Mouse (Mus musculus): ENCODE data around the gene Gm6020.
A peak's percentile ranks its signal among the peaks of the same experiment; 100 is the strongest.
"Not testable (repeated sequence)": the region's sequence is repeated elsewhere in the genome, so short reads cannot be mapped to it uniquely, and the experiment has no call there.

Gene Gm6020

DNA sequence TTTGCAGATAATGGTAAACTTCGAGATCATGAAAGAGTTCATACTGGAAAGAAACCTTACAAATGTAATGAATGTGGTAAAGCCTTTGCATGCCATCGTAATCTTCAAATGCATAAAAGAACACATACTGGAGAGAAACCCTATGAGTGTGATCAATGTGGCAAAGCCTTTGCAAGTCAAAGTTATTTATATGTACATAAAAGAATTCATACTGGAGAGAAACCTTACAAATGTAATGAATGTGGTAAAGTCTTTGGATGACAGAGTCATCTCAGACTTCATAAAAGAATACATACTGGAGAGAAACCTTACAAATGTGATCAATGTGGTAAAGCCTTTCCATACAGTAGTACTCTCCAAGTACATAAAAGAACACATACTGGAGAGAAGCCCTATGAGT, at the start of gene Gm6020:
Gm6020 (plus strand) TSS at position 301 of the 400 bp plus-strand sequence.
- not testable (repeated sequence) for DNase-seq (ENCODE audit: low spot score)

DNA sequence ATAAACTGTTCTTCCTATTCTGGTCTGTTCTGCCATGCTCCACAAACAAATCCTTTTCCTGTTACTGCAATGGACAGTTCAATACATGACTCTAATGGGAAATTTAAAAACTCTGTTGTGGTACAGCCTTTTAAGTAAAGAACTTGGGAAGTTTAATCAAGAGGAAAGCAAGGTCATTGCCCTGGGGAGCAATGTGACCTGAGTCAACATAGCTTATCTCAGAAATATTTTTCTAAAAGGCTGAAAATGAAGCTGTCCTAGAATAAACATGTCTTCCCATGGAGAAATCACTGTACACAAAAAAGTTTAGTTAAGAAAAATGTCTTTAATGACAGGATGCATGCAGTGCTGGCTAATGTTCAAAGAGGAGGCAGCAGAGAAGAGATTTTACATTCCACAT, 45.0 kb upstream of the Gm6020 start:
- DNase-seq (ENCODE audit: low spot score): no peak

DNA sequence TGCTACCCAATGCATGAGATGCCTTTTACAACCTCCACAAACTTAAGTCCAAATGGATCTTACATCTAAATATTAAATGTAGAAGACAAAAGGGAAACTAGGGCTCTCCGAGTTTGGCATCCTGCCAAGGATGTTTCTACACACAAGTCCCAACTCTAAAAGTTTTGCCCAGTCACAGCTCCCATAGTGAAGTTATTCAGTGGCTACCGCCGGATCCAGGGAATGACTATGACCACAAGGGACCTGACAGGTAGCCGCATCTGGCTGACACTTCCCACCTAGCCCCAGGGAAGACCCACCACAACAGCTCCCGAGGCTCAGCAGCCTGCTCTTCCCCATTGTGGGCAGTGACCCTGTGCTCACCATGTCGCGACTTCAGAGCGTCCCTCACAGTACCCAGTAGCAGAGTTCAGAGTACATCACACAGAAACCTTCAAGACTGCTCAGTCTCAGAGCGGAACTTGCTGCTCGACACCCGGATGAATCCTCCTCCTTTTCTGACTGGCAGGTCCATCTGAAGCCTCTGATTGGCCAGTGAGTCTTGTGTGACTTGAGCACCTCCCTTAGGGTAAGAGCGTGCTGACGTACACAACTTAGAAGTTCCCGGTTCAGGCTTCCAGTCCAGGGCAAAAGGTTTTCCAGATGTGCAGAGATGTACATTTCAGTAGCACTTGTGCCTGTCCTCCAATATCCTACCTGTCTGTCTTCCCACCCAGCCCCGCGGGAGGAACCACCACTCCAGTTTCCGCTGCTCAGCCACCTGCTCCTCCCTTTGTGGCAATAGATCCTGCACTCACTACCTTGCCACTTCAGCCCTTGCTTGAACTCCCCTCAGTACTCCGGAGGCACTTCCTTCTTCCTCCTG, 43.1 kb upstream of the Gm6020 start, which contains the start of gene Zfp950:
Zfp950 (minus strand) TSS at position 499 of the 865 bp plus-strand sequence.
- peak; percentile 90 for DNase-seq (ENCODE audit: low spot score)

- DNase-seq (ENCODE audit: low spot score): no peak
Observed at GRCm38 (mm10) chr19:61141299-61141698, 42.4 kb upstream of the Gm6020 start.

DNA sequence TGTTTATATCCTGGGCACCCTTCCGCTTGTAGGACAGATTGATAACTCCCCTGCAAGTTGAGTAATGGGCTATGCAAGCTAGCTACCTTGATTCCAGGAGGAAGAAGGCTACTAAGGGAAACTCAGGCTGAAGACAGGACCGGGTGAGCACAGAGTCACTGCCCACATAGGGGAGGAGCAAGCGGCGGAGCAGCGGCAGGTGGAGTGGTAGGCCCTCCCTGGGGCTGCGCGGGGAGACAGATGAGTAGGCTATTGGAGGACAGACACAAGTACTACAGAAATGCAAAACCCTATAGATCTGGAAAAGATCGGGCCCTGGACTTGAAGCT, 32.4 kb upstream of the Gm6020 start:
- DNase-seq (ENCODE audit: low spot score): no peak

GRCm38 (mm10) chr19:61151701-61152420, 31.8 kb upstream of the Gm6020 start:
- no peak for DNase-seq (ENCODE audit: low spot score)

DNA sequence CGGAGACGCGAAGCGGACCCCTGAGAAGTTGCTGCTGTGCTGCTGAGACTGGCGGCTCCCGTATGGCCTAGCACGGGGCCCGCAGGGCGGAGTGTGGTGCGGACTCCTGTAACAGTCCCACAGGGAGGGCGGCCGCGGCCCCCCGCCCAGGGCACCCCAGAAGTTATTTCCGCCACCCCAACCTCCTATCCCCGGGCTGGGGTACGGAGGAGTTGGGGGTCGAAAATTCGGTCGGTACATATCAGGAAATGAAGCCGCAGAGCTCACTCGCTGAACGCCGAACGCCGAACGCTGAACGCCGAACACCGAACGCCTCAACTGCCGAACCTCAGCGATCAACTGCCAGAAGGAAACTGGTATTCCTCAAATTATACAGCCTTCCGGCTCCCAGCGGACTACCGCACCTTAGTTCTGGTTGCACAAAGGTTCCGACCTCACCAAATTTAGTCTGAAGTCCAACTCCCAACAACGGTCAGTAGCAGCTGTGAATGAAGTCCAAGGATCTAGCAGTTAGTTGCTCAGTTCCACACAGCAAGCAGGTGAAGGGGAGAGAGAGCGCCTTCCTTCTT, 7.8 kb upstream of the Gm6020 start, which contains the start of gene Gm7102:
Gm7102 (minus strand) TSS at position 554 of the 569 bp plus-strand sequence.
- DNase-seq (ENCODE audit: low spot score): no peak

DNA sequence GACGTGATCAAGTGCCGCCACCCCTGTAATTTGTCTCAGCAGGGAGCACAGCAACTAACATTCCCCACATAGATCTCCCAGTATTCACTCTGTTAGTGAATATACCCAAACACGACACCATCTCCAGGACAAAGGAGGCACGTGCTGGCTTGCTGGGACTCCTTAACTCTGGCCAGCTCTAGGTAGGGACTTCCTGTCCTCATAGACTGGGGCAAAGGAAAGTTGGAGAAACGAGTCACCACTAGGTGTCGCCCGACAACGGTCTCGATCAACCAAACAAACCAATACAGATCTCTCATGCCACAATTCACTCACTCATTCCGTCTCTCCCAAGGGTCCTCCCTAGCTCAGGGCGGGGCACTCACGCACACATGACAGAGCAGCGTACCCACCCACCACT, 15.6 kb downstream of the Gm6020 start:
- DNase-seq (ENCODE audit: low spot score): peak; percentile 82

- no peak for DNase-seq (ENCODE audit: low spot score)
Observed at GRCm38 (mm10) chr19:61199836-61200235, 16.1 kb downstream of the Gm6020 start.

DNA sequence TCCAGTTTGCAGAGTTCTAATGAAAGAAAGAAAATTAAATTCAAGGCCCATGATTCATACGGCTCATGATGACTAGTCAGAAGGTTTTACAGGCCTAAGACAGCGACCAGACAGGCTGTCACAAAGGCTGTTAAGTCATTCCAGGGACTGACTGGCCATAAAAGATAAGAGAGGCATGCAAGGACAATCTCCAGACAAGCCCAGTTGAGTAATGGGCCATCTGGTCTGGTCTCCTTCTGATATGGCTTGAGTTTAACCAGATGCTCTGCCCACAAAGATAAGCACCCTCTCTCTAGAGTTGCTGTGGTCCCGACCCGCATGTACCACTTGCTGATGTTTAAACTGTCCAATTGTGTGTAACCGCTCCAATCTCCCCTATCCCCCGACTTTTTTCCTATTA, 23.8 kb downstream of the Gm6020 start:
- DNase-seq (ENCODE audit: low spot score): not testable (repeated sequence)

DNA sequence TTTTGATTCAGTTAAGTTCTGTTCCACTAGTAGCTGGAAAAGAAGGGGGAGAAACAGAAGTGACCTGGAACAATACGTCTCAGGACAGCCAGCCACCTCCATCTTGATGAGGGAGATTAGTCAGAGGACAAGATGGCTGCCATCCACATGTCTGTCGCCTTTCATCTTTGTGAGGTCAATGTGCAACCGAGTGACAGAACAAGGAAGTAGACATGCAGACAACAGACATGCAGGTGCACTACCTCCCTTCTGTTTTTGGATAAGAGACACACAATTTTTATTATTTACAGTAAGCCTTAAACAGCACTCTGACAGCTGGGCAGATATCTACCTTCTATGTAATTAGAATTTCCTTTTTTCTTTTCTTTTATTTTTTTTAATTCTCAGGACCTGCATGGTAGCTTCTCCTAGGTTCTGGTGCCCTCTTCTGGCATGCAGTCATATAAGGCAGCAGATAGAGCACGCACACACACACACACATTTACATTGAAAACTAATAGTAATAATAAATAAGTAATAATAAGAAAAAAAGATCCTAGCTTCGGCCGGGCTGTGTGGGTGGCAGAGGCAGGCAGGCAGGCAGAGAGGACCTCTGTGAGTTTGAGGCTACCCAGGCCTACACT, 40.1 kb downstream of the Gm6020 start:
- DNase-seq (ENCODE audit: low spot score): no peak

- no peak for DNase-seq (ENCODE audit: low spot score)
Observed at GRCm38 (mm10) chr19:61224678-61225525, 41.2 kb downstream of the Gm6020 start.

DNA sequence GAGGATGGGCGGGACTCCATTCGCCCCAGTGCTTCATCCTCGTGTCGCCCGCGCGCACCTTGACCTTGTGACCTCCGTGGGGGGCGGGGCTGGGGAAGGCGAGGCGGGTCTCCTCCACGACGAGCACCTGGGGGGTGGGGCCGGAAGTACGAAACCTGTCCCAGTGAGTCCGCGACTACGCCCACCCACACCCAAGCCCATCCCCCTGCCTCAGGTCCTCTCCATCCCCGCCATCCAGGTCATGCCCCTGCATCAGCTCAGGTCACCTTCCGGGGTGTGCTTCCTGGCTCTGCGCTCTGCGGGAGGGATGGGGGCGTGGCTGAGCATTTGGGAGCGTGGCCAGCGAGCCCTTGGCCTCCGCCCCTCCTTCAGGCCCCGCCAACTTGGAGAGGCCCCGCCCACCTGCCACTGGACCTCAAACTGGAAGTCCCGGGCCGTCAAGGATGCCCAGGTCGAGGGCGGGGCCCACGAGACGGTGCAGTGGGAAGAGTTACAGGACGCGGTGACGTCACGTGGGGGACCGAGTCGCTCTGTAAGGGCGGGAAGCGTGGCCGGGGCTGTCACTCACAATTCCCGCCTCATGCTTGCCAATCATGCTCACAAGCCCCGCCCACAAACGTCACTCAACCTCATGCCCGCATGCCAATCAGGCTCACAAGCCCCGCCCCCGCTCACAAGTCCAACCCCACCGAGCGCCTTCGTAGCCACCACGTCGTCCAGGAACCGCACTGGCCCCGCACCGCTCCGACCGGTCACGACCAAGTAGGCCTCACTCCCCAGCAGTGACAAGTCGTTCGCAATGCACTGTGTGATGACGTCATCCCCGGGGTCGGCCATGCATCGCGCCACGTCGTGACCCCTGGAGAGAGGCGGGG, 42.1 kb downstream of the Gm6020 start:
- peak; percentile 89 for DNase-seq (ENCODE audit: low spot score)

DNA sequence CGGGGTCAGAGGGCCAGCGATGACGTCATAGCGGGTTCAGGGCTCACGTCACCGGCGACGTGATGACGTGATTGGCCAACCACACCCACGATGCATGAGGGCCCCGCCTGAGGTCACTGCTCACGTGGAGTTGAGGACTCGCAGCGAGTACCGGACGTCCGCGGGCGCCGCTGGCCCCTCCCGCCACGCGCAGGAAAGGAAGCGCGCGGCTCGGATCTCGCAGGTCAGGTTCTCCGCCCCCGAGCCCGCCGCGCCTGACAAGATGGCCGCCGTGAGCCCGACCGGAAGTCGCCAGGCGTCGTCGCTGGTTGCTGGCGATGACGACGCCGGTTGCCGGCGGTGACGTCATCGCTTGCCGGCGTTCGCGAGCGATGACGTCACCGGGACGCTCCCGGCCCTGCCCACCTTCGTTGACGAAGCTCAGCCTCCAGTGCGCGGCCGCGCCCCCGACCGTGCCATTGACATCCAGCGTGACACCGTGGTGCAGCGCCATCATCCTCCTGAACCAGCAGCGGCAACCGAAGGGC, 42.8 kb downstream of the Gm6020 start:
- DNase-seq (ENCODE audit: low spot score): peak; percentile 72

GRCm38 (mm10) chr19:61226928-61227854, 43.5 kb downstream of the Gm6020 start:
- DNase-seq (ENCODE audit: low spot score): peak; percentile 92

DNA sequence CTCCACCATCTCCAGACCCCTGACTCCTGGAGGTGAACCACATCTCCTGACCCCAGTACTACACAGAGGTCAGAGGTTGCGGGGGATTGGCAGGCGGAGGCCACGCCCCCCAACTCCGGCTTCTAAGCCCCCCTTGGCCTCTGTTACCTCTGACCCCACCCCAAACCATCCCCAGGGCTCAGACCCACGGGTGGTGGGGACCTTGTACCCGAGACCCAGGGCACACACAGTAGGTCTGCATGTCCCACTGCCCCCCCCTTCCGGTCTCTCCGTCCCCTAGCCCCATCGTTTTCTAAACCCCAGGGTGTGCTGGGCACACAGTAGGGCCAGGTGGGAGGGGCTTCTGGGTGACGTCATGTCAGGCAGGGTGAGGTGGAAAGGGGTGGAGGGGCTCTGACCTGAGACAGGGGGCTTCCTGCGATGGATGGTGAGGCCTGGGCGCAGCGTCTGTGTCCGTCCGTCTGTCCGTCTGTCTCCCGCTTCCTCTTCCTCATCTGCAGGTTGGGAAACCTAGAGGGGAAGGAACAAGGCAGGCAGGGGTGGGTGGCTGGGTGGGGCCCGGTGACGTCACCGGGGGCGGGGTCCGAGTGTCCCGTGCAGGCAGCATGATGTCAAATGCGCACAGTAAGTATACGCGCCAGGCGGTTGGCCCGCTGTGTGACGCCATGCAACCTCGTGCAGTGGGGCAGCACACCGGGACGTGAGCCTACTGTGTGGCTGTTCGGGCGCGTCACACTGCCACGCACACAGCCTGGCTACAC, 44.4 kb downstream of the Gm6020 start, which contains the start of gene Csf2ra:
Csf2ra (minus strand) TSS at position 489 of the 761 bp plus-strand sequence.
- DNase-seq (ENCODE audit: low spot score): no peak
